19 mouse cellular contexts compared by ENCODE assay signal in genomic region chr2:152703596-152704255, GRCm38 (mm10). TPM values are rescaled to one million over a fixed set of nuclear protein-coding genes. Genes with fewer than 3 reads are reported as not detected.
DNase-seq lines count a peak whose midpoint lies in the region; ATAC-seq and TF ChIP-seq lines count a peak whose summit lies in the region.
"Had no signal": no experiment of that assay in that cellular context is flagged by ENCODE, and none has a peak within 500 bp of the region (broad histone marks: within the 10 kb centered on the region; RNA-seq: fewer than 3 reads in every experiment).

No protein-coding gene starts in this region.

- H3K9ac ChIP-seq in hindbrain, embryonic 13.5 days: 0 out of 2 replicates have a peak overlapping the region, but pooled peaks have one; percentile 25
- no peak overlapping the region for H3K9ac ChIP-seq in kidney, embryonic 14.5 days (ENCODE audit: low read depth, low read length)
- H3K9ac ChIP-seq: heart, embryonic 12.5 days; lung, embryonic 15.5 days had no signal

- H3K4me1 ChIP-seq in E14TG2a.4 (replicated peaks; ENCODE audit: low read depth, low read length): peaks cover 92% of the 10 kb centered on the region
- H3K4me1 ChIP-seq in hindbrain, embryonic 13.5 days (replicated peaks): peaks cover 36% of the 10 kb centered on the region
- H3K4me1 ChIP-seq in kidney, embryonic 14.5 days (ENCODE audit: control insufficient read depth, insufficient read depth, low read length): peaks cover 19% of the 10 kb centered on the region

- 93% methylated on average over 21 of the region's 21 CpGs for WGBS in hindbrain, embryonic 13.5 days
- WGBS in kidney, embryonic 14.5 days: 93% methylated on average over 21 of the region's 21 CpGs

- TF ChIP-seq CTCF in E14TG2a.4 (conservative IDR thresholded peaks at IDR 0.05; ENCODE audit: low read length): no peak

- H3K4me2 ChIP-seq in hindbrain, embryonic 13.5 days: no peak overlapping the region
- H3K4me2 ChIP-seq in kidney, embryonic 14.5 days (replicated peaks; ENCODE audit: low read depth, low read length): no peak overlapping the region
- H3K4me2 ChIP-seq: heart, embryonic 12.5 days; liver, embryonic 11.5 days; lung, embryonic 15.5 days had no signal

- no peaks in the 10 kb centered on the region for H3K27me3 ChIP-seq in E14TG2a.4 (ENCODE audit: insufficient read depth, low read length)
- H3K27me3 ChIP-seq in hindbrain, embryonic 13.5 days: no peaks in the 10 kb centered on the region
- no peaks in the 10 kb centered on the region for H3K27me3 ChIP-seq in kidney, embryonic 14.5 days (ENCODE audit: control insufficient read depth, insufficient read depth, low read length)
- H3K27me3 ChIP-seq: heart, embryonic 12.5 days; lung, embryonic 15.5 days; megakaryocyte, embryonic 14.5 days had no signal

- H3K9me3 ChIP-seq in E14TG2a.4 (ENCODE audit: low read length): no peaks in the 10 kb centered on the region
- no peaks in the 10 kb centered on the region for H3K9me3 ChIP-seq in hindbrain, embryonic 13.5 days
- peaks cover 4% of the 10 kb centered on the region; the same call in 1 of the 2 replicates for H3K9me3 ChIP-seq in kidney, embryonic 14.5 days (ENCODE audit: control insufficient read depth, low read length)
- H3K9me3 ChIP-seq: heart, embryonic 12.5 days; lung, embryonic 15.5 days had no signal

- H3K36me3 ChIP-seq in E14TG2a.4 (ENCODE audit: insufficient read depth, low read length): peaks cover 62% of the 10 kb centered on the region
- H3K36me3 ChIP-seq in hindbrain, embryonic 13.5 days: peaks cover 80% of the 10 kb centered on the region
- peaks cover 71% of the 10 kb centered on the region for H3K36me3 ChIP-seq in kidney, embryonic 14.5 days (ENCODE audit: control insufficient read depth, insufficient read depth, low read length)

- peak overlapping the region; percentile 68 for H3K4me3 ChIP-seq in E14TG2a.4 (replicated peaks; ENCODE audit: low read length)
- H3K4me3 ChIP-seq in hindbrain, embryonic 13.5 days: no peak overlapping the region
- no peak overlapping the region for H3K4me3 ChIP-seq in kidney, embryonic 14.5 days (ENCODE audit: low read length)
- H3K4me3 ChIP-seq: heart, embryonic 12.5 days; lung, embryonic 15.5 days; megakaryocyte, embryonic 14.5 days had no signal

- peak overlapping the region; percentile 55; the same call in 1 of the 2 replicates for H3K27ac ChIP-seq in hindbrain, embryonic 13.5 days
- H3K27ac ChIP-seq in kidney, embryonic 14.5 days (ENCODE audit: low read depth, low read length): no peak overlapping the region
- H3K27ac ChIP-seq: lung, embryonic 15.5 days had no signal

- peak; percentile 72 for DNase-seq in brain, adult 2 months (ENCODE audit: low read depth, low spot score)
- peak; percentile 64 to 66 for DNase-seq in cerebellum, postnatal 14 days
- no peak for DNase-seq in spleen, adult 12 weeks (ENCODE audit: low spot score)
- no peak for DNase-seq in ovary, postnatal 10 days (ENCODE audit: low spot score)
- DNase-seq: adrenal gland, adult 8-10 months; embryo, embryonic 11 days; heart, postnatal 36 days; kidney, adult 11 months; kidney, postnatal 36 days; layer of hippocampus, postnatal 36 days; right cerebral cortex, postnatal 14 days; thymus, adult 18-20 months had no signal

- ATAC-seq in hindbrain, embryonic 13.5 days (ENCODE audit: low FRiP score): no peak
- ATAC-seq in kidney, embryonic 14.5 days (ENCODE audit: low FRiP score, low TSS enrichment): no peak

RNA-seq across cellular contexts. Expression of gene Mcts2, which starts 16.9 kb away (rescaled TPM):
- polyA plus RNA-seq in hindbrain, embryonic 13.5 days (2015; fragmentation: Nextera tagmentation; extraction: Ambion mirVana): 39.4 and 47.2 TPM in 2 replicates
- polyA plus RNA-seq in kidney, embryonic 14.5 days (2014; fragmentation: Nextera tagmentation; extraction: Ambion mirVana): 35.4 and 40.8 TPM in 2 replicates

RNA-seq across cellular contexts. Expression of gene Id1, which starts 32.3 kb away (rescaled TPM):
- polyA plus RNA-seq in hindbrain, embryonic 13.5 days (2015; fragmentation: Nextera tagmentation; extraction: Ambion mirVana): 68.7 and 87.0 TPM in 2 replicates
- polyA plus RNA-seq in kidney, embryonic 14.5 days (2014; fragmentation: Nextera tagmentation; extraction: Ambion mirVana): 129 and 178 TPM in 2 replicates

RNA-seq across cellular contexts. Expression of gene H13, which starts 34.5 kb away (rescaled TPM):
- polyA plus RNA-seq in hindbrain, embryonic 13.5 days (2015; fragmentation: Nextera tagmentation; extraction: Ambion mirVana): 168 and 169 TPM in 2 replicates
- polyA plus RNA-seq in kidney, embryonic 14.5 days (2014; fragmentation: Nextera tagmentation; extraction: Ambion mirVana): 127 and 147 TPM in 2 replicates

RNA-seq across cellular contexts. Expression of gene Cox4i2, which starts 50.2 kb away (rescaled TPM):
- 4.6 and 5.4 TPM in 2 replicates for polyA plus RNA-seq in hindbrain, embryonic 13.5 days (2015; fragmentation: Nextera tagmentation; extraction: Ambion mirVana)
- polyA plus RNA-seq in kidney, embryonic 14.5 days (2014; fragmentation: Nextera tagmentation; extraction: Ambion mirVana): 12.1 and 18.8 TPM in 2 replicates

Comparison
In these comparisons a context has a peak if more than half of its experiments do, and no peak if none do; other contexts are left out.
1. DNase-seq: peak in brain, adult 2 months (single experiment) and cerebellum, postnatal 14 days (2 of 2); none in spleen, adult 12 weeks (single experiment) and ovary, postnatal 10 days (single experiment).